Mouse (Mus musculus) ES-Bruce4 (cell line): Measurements from ENCODE around the gene Hoxc9.

Experiments
- EP300 ChIP-seq: IDR thresholded peaks from 2 replicates; pipeline ENCODE4 v1.6.1; 2011; ENCODE audit warnings: low read depth, low read length; ENCODE audit not compliant: insufficient read depth
- POLR2A ChIP-seq: IDR thresholded peaks from one replicate; pipeline ENCODE4 v1.8.1; 2011; ENCODE audit warnings: low read length; ENCODE audit not compliant: insufficient read depth

DNA sequence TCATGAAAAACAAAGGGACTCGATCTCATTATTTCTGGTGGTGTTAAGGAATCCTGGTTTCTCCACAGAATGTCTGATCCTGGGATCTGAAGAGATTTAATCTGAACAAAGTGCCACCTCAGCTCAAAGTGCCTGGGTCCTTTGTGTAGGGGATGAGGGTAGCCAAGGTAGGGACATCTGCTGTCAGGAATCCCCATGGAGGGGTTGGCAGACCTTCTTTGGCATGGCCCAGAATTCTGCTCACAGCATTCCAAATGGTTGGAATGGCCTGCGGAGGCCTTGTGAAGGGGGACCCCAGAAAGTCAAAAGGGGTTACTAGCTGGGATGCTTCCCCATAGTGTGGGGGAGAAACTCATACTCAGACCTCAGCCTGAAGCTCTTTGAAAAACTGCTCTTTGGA, 27.4 kb upstream of the Hoxc9 start:
- TF ChIP-seq POLR2A (no peak), EP300 (no peak)
